Mouse (Mus musculus) myocyte (in vitro differentiated cells): ENCODE measurements at regions not wholly inside any gene's neighbourhood (a gene's known extent, or its start where the extent isn't known, plus 50 kb on each side); places are given as distances from the start of the nearest gene placed in this dataset.
"Not testable (repeated sequence)": the region's sequence is repeated elsewhere in the genome, so short reads cannot be mapped to it uniquely, and the experiment has no call there.

Experiments
- H3K27me3 ChIP-seq: one replicate; pipeline ENCODE4 v1.6.1; 2011; ENCODE audit not compliant: control insufficient read depth, insufficient read depth, insufficient read length
- H3K36me3 ChIP-seq: one replicate; pipeline ENCODE4 v1.6.1; 2011; ENCODE audit not compliant: control insufficient read depth, insufficient read depth
- H3K4me2 ChIP-seq: one replicate; pipeline ENCODE4 v1.6.1; 2011; ENCODE audit warnings: low read depth, control low read depth
- H3K4me3 ChIP-seq: one replicate; pipeline ENCODE4 v1.5.1; 2011; ENCODE audit warnings: mild to moderate bottlenecking, control low read depth, moderate library complexity
- H3K79me2 ChIP-seq: one replicate; pipeline ENCODE4 v1.6.1; 2011; ENCODE audit not compliant: control insufficient read depth, insufficient read depth
- H3ac ChIP-seq: one replicate; pipeline ENCODE4 v1.6.1; 2011; ENCODE audit not compliant: control insufficient read depth, insufficient read length
- CEBPB ChIP-seq: IDR thresholded peaks from 2 replicates; pipeline ENCODE4 v1.6.1; 2011; ENCODE audit warnings: mild to moderate bottlenecking, moderate library complexity; ENCODE audit not compliant: poor library complexity, insufficient read depth, severe bottlenecking
- E2F4 ChIP-seq: IDR thresholded peaks from one replicate; pipeline ENCODE4 v1.6.1; 2011; ENCODE audit warnings: mild to moderate bottlenecking, control low read depth, moderate library complexity; ENCODE audit not compliant: insufficient read depth
- MAX ChIP-seq: IDR thresholded peaks from one replicate; pipeline ENCODE4 v1.6.1; 2011; ENCODE audit warnings: low read depth, mild to moderate bottlenecking, control low read depth
- MYOD1 ChIP-seq, 3 experiments: IDR thresholded peaks; one replicate each; pipeline ENCODE4 v1.6.1; 2011; ENCODE audit warnings: control low read depth in 2 of 3, low read depth in 2 of 3, mild to moderate bottlenecking in 2 of 3, moderate library complexity in 1 of 3; ENCODE audit not compliant: insufficient read length in 2 of 3, control insufficient read depth in 1 of 3
- MYOG ChIP-seq, 3 experiments: IDR thresholded peaks; one replicate each; pipeline ENCODE4 v1.6.1; 2011; ENCODE audit warnings: control low read depth in 2 of 3, low read depth in 2 of 3, mild to moderate bottlenecking in 2 of 3; ENCODE audit not compliant: insufficient read length in 2 of 3, control insufficient read depth in 1 of 3, insufficient read depth in 1 of 3
- POLR2A ChIP-seq: IDR thresholded peaks from one replicate; pipeline ENCODE4 v1.6.1; 2011; ENCODE audit warnings: low read depth, mild to moderate bottlenecking, control low read depth, moderate library complexity; ENCODE audit not compliant: insufficient read length
- POLR2AphosphoS2 ChIP-seq: IDR thresholded peaks from one replicate; pipeline ENCODE4 v1.6.1; 2011; ENCODE audit warnings: low read depth, control low read depth; ENCODE audit not compliant: insufficient read length
- REST ChIP-seq: IDR thresholded peaks from one replicate; pipeline ENCODE4 v1.6.1; 2011; ENCODE audit warnings: mild to moderate bottlenecking, control low read depth, moderate library complexity; ENCODE audit not compliant: insufficient read depth, insufficient read length
- SRF ChIP-seq: IDR thresholded peaks from one replicate; pipeline ENCODE4 v1.6.1; 2011; ENCODE audit warnings: low read depth; ENCODE audit not compliant: control insufficient read depth, insufficient read length
- TCF12 ChIP-seq: IDR thresholded peaks from one replicate; pipeline ENCODE4 v1.6.1; 2011; ENCODE audit warnings: mild to moderate bottlenecking, control low read depth; ENCODE audit not compliant: poor library complexity, insufficient read depth, severe bottlenecking
- TCF3 ChIP-seq: IDR thresholded peaks from one replicate; pipeline ENCODE4 v1.6.1; 2011; ENCODE audit warnings: low read depth, control low read depth; ENCODE audit not compliant: insufficient read length
- USF1 ChIP-seq: IDR thresholded peaks from one replicate; pipeline ENCODE4 v1.6.1; 2011; ENCODE audit warnings: low read depth, mild to moderate bottlenecking, control low read depth, moderate library complexity

DNA sequence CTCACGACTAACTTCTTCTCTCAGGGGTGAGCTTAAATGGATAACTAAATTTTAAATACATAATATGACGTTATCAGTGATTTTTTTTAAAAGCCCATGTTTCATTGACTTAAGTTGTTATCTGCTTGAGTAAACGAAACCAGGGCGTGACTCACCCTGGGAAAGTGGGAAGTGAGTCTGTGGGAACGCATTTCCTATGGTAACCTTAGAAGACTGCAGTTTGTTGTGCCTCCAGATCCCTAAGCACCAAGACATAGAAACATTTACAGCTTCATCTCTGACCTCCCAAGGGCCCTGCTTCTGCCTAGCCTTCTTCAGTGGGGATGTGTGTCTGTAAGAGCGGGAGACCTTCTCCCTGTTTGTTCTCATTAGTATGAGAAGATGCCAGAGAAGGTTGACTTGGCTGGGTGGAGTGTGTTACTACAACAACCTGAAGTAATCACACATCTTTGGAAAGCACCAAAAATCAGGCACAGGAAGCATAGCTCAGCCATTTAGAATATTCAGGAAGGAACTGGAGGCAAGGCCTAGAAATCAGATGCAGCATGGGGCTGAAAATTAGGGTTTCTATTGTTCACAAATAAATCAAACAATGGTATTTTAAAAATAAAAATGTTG, 207.1 kb upstream of the Zpld1 start:
- TF ChIP-seq CEBPB, result no peak
- no peak for TF ChIP-seq REST
- TF ChIP-seq MYOD1 (IDR thresholded peaks at IDR 0.05; ENCODE audit: control insufficient read depth in 1 of 3, insufficient read length in 2 of 3, low read depth in 2 of 3), result no peak
- no peak for TF ChIP-seq POLR2AphosphoS2
- TF ChIP-seq SRF, result no peak
- TF ChIP-seq MAX, result no peak
- no peak for TF ChIP-seq MYOG (IDR thresholded peaks at IDR 0.05; ENCODE audit: control insufficient read depth in 1 of 3, insufficient read depth in 1 of 3, insufficient read length in 2 of 3, low read depth in 2 of 3)
- no peak for TF ChIP-seq E2F4
- no peak for TF ChIP-seq TCF12
- TF ChIP-seq TCF3, result no peak
- TF ChIP-seq POLR2A, result no peak
- no peak for TF ChIP-seq USF1
- H3K4me3 ChIP-seq, result no peak overlapping the region

DNA sequence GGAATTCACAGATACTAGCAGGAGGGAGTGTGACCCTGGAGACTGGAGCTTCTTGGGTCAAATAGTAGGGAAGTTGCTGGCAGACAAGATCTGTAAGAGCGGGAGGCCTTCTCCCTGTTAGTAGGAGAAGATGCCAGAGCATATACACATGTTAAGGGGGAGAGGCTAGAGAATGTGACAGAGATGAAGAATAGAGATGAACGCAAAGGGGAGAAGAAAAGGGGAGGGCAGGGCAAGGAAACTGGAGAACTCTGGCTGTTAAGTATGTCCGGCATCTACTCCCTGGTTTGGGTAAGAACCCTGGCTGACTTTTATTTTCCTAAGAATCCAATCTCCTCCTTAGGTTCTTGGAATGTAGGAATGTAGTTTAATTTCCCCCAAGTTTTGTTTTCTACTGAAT, 206.5 kb upstream of the Zpld1 start:
- peak overlapping the region; percentile 65 for H3K4me2 ChIP-seq
- H3ac ChIP-seq, result no peak overlapping the region
- TF ChIP-seq USF1 (no peak), CEBPB (no peak), SRF (no peak), MYOG (IDR thresholded peaks at IDR 0.05; ENCODE audit: control insufficient read depth in 1 of 3, insufficient read depth in 1 of 3, insufficient read length in 2 of 3, low read depth in 2 of 3) (no peak), MAX (no peak), POLR2AphosphoS2 (no peak)
- H3K27me3 ChIP-seq, result no peaks in the 10 kb centered on the region
- H3K36me3 ChIP-seq, result no peaks in the 10 kb centered on the region
- H3K79me2 ChIP-seq, result no peaks in the 10 kb centered on the region
- no peak overlapping the region for H3K4me3 ChIP-seq

More for the DNA sequence above, 207.1 kb upstream of the Zpld1 start:
- Histone ChIP-seq H3K36me3 (no peaks in the 10 kb centered on the region), H3K4me2 (peak overlapping the region; percentile 65), H3K79me2 (no peaks in the 10 kb centered on the region), H3K27me3 (no peaks in the 10 kb centered on the region), H3ac (no peak overlapping the region)

DNA sequence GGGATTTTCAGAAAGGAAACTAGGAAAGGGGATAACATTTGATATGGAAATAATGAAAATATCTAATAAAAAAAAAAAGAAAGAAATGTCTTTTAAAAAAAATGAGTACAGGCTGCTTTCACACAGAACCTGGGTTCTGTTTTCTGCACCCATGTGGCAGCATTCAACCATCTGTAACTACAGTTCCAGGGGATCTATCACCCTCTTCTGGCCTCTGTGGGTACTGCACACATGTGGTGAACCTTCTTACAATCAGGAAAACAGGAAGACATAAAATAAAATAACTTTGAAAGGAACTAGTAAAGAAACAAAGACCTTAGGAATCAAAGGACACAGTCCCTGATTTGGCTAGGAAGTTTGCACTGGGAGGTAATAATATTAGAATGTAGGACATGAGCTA, 205.5 kb upstream of the Zpld1 start:
- no peak overlapping the region for H3ac ChIP-seq
- H3K36me3 ChIP-seq, result no peaks in the 10 kb centered on the region
- H3K4me3 ChIP-seq, result no peak overlapping the region
- TF ChIP-seq POLR2AphosphoS2, result no peak
- no peak for TF ChIP-seq MYOD1 (IDR thresholded peaks at IDR 0.05; ENCODE audit: control insufficient read depth in 1 of 3, insufficient read length in 2 of 3, low read depth in 2 of 3)
- TF ChIP-seq SRF, result no peak
- TF ChIP-seq POLR2A, result no peak
- no peak for TF ChIP-seq CEBPB
- H3K4me2 ChIP-seq, result no peak overlapping the region
- no peaks in the 10 kb centered on the region for H3K79me2 ChIP-seq
- H3K27me3 ChIP-seq, result no peaks in the 10 kb centered on the region

DNA sequence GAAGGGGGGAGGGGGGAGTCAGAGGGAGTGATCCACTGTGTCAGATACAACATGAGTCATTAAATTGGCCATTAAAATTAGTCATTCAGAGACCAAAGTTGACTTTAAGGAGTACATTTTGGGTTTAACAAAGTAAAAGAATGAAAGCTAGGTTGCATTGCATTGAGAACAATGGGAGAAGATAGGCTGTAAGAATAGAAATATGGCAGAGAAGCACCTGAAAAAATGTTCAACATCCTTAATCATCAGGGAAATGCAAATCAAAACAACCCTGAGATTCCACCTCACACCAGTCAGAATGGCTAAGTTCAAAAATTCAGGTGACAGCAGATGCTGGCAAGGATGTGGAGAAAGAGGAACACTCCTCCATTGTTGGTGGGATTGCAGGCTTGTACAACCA, 202.0 kb upstream of the Zpld1 start:
- not testable (repeated sequence) for H3K4me3 ChIP-seq, H3ac ChIP-seq, H3K36me3 ChIP-seq, H3K79me2 ChIP-seq, H3K27me3 ChIP-seq, H3K4me2 ChIP-seq

DNA sequence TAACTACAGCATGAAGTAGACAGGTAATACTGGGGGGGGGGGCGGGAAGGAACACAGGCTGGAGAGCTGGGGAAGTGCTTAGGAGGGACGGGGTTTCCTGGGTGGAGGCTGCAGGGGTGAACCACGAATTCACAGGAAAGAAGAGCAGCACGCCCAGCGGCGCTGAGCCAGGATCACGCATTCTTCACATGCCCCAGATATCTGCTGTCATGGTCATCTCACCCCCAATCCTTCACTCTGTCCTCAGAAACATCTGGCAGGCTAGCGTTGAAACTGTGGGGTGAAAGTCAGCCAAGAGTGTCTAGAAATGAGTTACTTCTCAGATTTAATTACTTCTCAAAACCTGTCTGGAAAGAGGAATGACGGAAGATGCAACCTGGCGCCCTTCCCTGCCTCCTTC, 197.3 kb upstream of the Zpld1 start:
- no peak overlapping the region for H3ac ChIP-seq
- peak overlapping the region; percentile 15 for H3K4me2 ChIP-seq
- TF ChIP-seq SRF (no peak), E2F4 (no peak), POLR2A (no peak), TCF3 (no peak), USF1 (no peak), MAX (no peak), MYOD1 (IDR thresholded peaks at IDR 0.05; ENCODE audit: control insufficient read depth in 1 of 3, insufficient read length in 2 of 3, low read depth in 2 of 3) (no peak), REST (no peak), TCF12 (no peak), MYOG (IDR thresholded peaks at IDR 0.05; ENCODE audit: control insufficient read depth in 1 of 3, insufficient read depth in 1 of 3, insufficient read length in 2 of 3, low read depth in 2 of 3) (no peak), POLR2AphosphoS2 (no peak), CEBPB (no peak)
- H3K27me3 ChIP-seq, result no peaks in the 10 kb centered on the region
- no peaks in the 10 kb centered on the region for H3K36me3 ChIP-seq
- no peak overlapping the region for H3K4me3 ChIP-seq
- H3K79me2 ChIP-seq, result no peaks in the 10 kb centered on the region

DNA sequence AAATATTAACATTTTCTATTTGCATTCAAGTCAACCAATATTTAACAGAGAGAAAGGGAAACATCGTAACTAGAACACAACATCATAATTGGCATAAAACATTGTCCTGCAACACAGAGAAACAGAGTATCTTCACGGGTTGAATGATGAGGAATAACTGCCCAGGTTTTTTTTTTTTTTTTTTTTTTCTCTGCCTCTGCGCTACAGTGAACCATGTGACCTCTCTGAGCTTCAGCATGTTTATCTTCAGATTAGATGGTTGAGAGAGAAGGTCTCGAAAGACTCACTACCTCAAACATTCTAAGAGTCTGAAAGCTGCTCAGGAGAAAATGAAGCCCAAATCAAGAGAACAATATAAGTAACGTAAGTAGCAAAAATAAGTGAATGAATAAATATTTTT, 196.4 kb upstream of the Zpld1 start:
- no peak overlapping the region for H3K4me3 ChIP-seq
- H3K36me3 ChIP-seq, result no peaks in the 10 kb centered on the region
- no peaks in the 10 kb centered on the region for H3K79me2 ChIP-seq
- H3ac ChIP-seq, result no peak overlapping the region
- no peak overlapping the region for H3K4me2 ChIP-seq
- TF ChIP-seq E2F4 (no peak), MAX (no peak), MYOG (IDR thresholded peaks at IDR 0.05; ENCODE audit: control insufficient read depth in 1 of 3, insufficient read depth in 1 of 3, insufficient read length in 2 of 3, low read depth in 2 of 3) (no peak), CEBPB (no peak), REST (no peak), POLR2A (no peak)
- no peaks in the 10 kb centered on the region for H3K27me3 ChIP-seq
